Mouse (Mus musculus): ENCODE measurements around the gene 9930022D16Rik.

- TF ChIP-seq TAL1 (IDR thresholded peaks at IDR 0.05; ENCODE audit: low read length) (no peak), GATA1 (IDR thresholded peaks at IDR 0.05; ENCODE audit: low read length) (no peak)
Observed at GRCm38 (mm10) chr11:109389046-109389445, 24.7 kb upstream of the 9930022D16Rik start.
